Mouse (Mus musculus) testis, adult 2 months (tissue): ENCODE measurements around the gene Thsd4.

ENCODE experiments used
- CTCF ChIP-seq: fragments of 200-500 bp; IDR thresholded peaks from 2 replicates; pipeline ENCODE4 v1.5.1; 2012; ENCODE audit warnings: low read depth, mild to moderate bottlenecking, inconsistent platforms, low read length, moderate library complexity; ENCODE audit not compliant: control insufficient read depth, insufficient read depth, insufficient replicate concordance
- POLR2A ChIP-seq: fragments of 200-500 bp; IDR thresholded peaks from 2 replicates; pipeline ENCODE4 v1.6.1; 2012; ENCODE audit warnings: low read depth, mild to moderate bottlenecking, inconsistent platforms, low read length, moderate library complexity; ENCODE audit not compliant: control insufficient read depth

GRCm38 (mm10) chr9:60449498-60449897 is 72.3 kb downstream of the Thsd4 start:
- no peak for TF ChIP-seq CTCF
- TF ChIP-seq POLR2A = no peak
